Mouse (Mus musculus): ENCODE results near the gene Olfr1446.

DNA sequence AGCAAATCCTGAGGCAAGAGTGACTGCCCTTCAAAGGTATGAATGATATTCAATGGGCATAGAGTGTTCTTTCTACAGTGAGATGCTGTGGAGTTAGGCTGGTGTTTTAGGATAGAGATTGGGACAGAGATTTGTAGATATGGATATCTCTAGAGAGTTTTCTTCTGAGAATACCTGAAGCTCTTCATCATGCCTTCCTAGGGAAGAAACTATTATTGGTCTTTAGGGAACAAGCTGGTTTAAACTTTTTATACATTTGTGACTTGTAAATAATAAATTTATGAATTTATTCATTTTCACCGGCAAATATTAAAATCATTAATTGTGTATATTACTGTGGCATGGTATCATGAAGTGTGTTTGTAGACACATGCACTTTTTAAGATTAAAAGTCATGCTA, 10.3 kb upstream of the Olfr1446 start, which contains the start of gene Olfr1447:
- TF ChIP-seq HCFC1 (IDR thresholded peaks at IDR 0.05; ENCODE audit: borderline replicate concordance, insufficient read depth, low read length) (no peak), ZNF384 (IDR thresholded peaks at IDR 0.05; ENCODE audit: low read depth, low read length) (no peak), CHD2 (IDR thresholded peaks at IDR 0.05; ENCODE audit: low read depth, low read length) (no peak)
